12 mouse cellular contexts compared by ENCODE assay signal in the genomic region with DNA sequence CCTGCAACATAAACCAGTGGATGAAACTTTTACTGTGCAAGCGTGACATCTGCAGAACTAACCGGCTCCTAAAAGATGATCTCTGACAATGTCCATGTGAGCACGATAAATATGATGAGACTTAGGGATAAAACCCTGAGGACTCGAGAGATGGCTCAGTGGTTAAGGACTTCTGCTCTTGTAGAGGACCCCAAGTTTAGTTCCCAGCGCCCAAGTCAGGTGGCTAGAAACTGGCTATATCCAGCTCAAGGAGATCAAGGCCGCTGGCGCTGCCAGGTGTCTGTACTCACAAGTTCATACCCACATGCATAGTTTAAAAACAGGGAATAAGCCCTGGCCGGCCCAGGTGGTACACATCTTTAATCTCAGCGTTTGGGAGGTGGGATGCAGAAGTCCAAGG.
"Had no signal": no experiment of that assay in that cellular context is flagged by ENCODE, and none has a peak within 500 bp of the region (broad histone marks: within the 10 kb centered on the region; RNA-seq: fewer than 3 reads in every experiment).

No protein-coding gene starts in this region.

- DNase-seq: left cerebral cortex, postnatal 4 days; liver; liver, embryonic 13.5 days; liver, postnatal 0 days; lung, adult 18-20 months; lung, adult 2 months; lung, embryonic 14.5 days; lung, postnatal 10 days; lung, postnatal 14 days; lung, postnatal 36 days; lung, postnatal 4 days; midbrain, embryonic 14.5 days had no signal
